28 mouse cellular contexts compared by ENCODE assay signal in genomic region chr5:75051109-75051508, GRCm38 (mm10). TPM values are rescaled to one million over a fixed set of nuclear protein-coding genes. Genes with fewer than 3 reads are reported as not detected.
DNase-seq lines count a peak whose midpoint lies in the region; ATAC-seq lines count a peak whose summit lies in the region.
"Had no signal": no experiment of that assay in that cellular context is flagged by ENCODE, and none has a peak within 500 bp of the region (broad histone marks: within the 10 kb centered on the region; RNA-seq: fewer than 3 reads in every experiment).

No protein-coding gene starts in this region.

- no peaks in the 10 kb centered on the region for H3K4me1 ChIP-seq in heart, embryonic 10.5 days
- H3K4me1 ChIP-seq in midbrain, embryonic 13.5 days (replicated peaks), result no peaks in the 10 kb centered on the region
- H3K4me1 ChIP-seq: embryonic facial prominence, embryonic 12.5 days; embryonic facial prominence, embryonic 15.5 days; heart, embryonic 13.5 days had no signal

- H3K4me3 ChIP-seq in heart, embryonic 10.5 days, result no peak overlapping the region
- no peak overlapping the region for H3K4me3 ChIP-seq in midbrain, embryonic 13.5 days (replicated peaks)
- H3K4me3 ChIP-seq: embryonic facial prominence, embryonic 12.5 days; embryonic facial prominence, embryonic 15.5 days; heart, embryonic 13.5 days had no signal

- DNase-seq in heart, adult 11 months, result peak; percentile 31
- DNase-seq in heart, embryonic 10.5 days (ENCODE audit: low spot score), result no peak
- no peak for DNase-seq in embryo, embryonic 10.5 days (ENCODE audit: low spot score)
- DNase-seq: adrenal gland, adult 2 months; adrenal gland, postnatal 25 days; cerebellum, adult 11-12 months; cerebellum, adult 8-10 months; cerebellum, postnatal 10 days; cerebellum, postnatal 36 days; gastrocnemius, postnatal 10 days; gastrocnemius, postnatal 36 days; heart, adult 18-20 months; heart, postnatal 14 days; heart, postnatal 4 days; kidney, adult 11 months had no signal

- H3K27me3 ChIP-seq in heart, embryonic 10.5 days (ENCODE audit: insufficient read depth, poor library complexity, severe bottlenecking), result peaks cover 6% of the 10 kb centered on the region; the same call in 1 of the 2 replicates
- H3K27me3 ChIP-seq in midbrain, embryonic 13.5 days, result peaks cover 72% of the 10 kb centered on the region
- H3K27me3 ChIP-seq: embryonic facial prominence, embryonic 12.5 days; embryonic facial prominence, embryonic 15.5 days had no signal

- no peak overlapping the region for H3K4me2 ChIP-seq in midbrain, embryonic 13.5 days (replicated peaks)
- H3K4me2 ChIP-seq: embryonic facial prominence, embryonic 12.5 days; embryonic facial prominence, embryonic 15.5 days; heart, embryonic 13.5 days; hindbrain, embryonic 14.5 days had no signal

- no peak overlapping the region for H3K9ac ChIP-seq in midbrain, embryonic 13.5 days (replicated peaks)
- H3K9ac ChIP-seq: embryonic facial prominence, embryonic 12.5 days; embryonic facial prominence, embryonic 15.5 days; heart, embryonic 13.5 days; hindbrain, embryonic 14.5 days had no signal

- no peak overlapping the region for H3K27ac ChIP-seq in heart, embryonic 10.5 days
- H3K27ac ChIP-seq in midbrain, embryonic 13.5 days, result no peak overlapping the region
- H3K27ac ChIP-seq: embryonic facial prominence, embryonic 12.5 days; embryonic facial prominence, embryonic 15.5 days; heart, embryonic 13.5 days; hindbrain, embryonic 14.5 days; hindbrain, postnatal 0 days had no signal

- no peaks in the 10 kb centered on the region for H3K9me3 ChIP-seq in heart, embryonic 10.5 days
- no peaks in the 10 kb centered on the region for H3K9me3 ChIP-seq in midbrain, embryonic 13.5 days
- H3K9me3 ChIP-seq: embryonic facial prominence, embryonic 12.5 days; embryonic facial prominence, embryonic 15.5 days; G1E; heart, embryonic 13.5 days had no signal

- peak; percentile 58; the same call in 1 of the 2 replicates for ATAC-seq in common myeloid progenitor, adult 5-6 weeks (replicated peaks; ENCODE audit: low read depth, poor library complexity, severe bottlenecking)
- 0 out of 2 replicates have a peak, but pooled peaks have one; percentile 31 for ATAC-seq in megakaryocyte progenitor cell, adult 5-6 weeks (replicated peaks; ENCODE audit: poor library complexity)
- no peak for ATAC-seq in midbrain, embryonic 13.5 days
- ATAC-seq: forebrain, embryonic 14.5 days; hindbrain, postnatal 0 days; inflammation-experienced regulatory T-cells, adult 6 months had no signal

- H3K36me3 ChIP-seq in heart, embryonic 10.5 days, result no peaks in the 10 kb centered on the region
- no peaks in the 10 kb centered on the region for H3K36me3 ChIP-seq in midbrain, embryonic 13.5 days
- H3K36me3 ChIP-seq: embryonic facial prominence, embryonic 12.5 days; embryonic facial prominence, embryonic 15.5 days; G1E; heart, embryonic 13.5 days had no signal

- 69% methylated on average over 4 of the region's 4 CpGs for WGBS in heart, embryonic 10.5 days
- WGBS in midbrain, embryonic 13.5 days, result 78% methylated on average over 4 of the region's 4 CpGs

RNA-seq across cellular contexts. Expression of gene Chic2, which starts 6.5 kb away (rescaled TPM):
- 24.5 and 37.8 TPM in 2 replicates for polyA plus RNA-seq in heart, embryonic 10.5 days (2016; fragmentation: Nextera tagmentation; extraction: Ambion mirVana)
- total RNA-seq in common myeloid progenitor, adult 5-6 weeks (2017), result 28.8 and 31.4 TPM in 2 replicates
- total RNA-seq in megakaryocyte progenitor cell, adult 5-6 weeks (2015), result 49.1 and 57.3 TPM in 2 replicates
- total RNA-seq in megakaryocyte progenitor cell, adult 5-6 weeks (2017), result 33.8 and 34.5 TPM in 2 replicates
- 28.7 and 29.1 TPM in 2 replicates for polyA plus RNA-seq in midbrain, embryonic 13.5 days (2015; fragmentation: Nextera tagmentation; extraction: Ambion mirVana)

RNA-seq across cellular contexts. Expression of gene Gsx2, which starts 24.3 kb away (rescaled TPM):
- not detected in 2 replicates for polyA plus RNA-seq in heart, embryonic 10.5 days (2016; fragmentation: Nextera tagmentation; extraction: Ambion mirVana)
- not detected in 2 replicates for total RNA-seq in common myeloid progenitor, adult 5-6 weeks (2017)
- total RNA-seq in megakaryocyte progenitor cell, adult 5-6 weeks (2015), result not detected in 2 replicates
- total RNA-seq in megakaryocyte progenitor cell, adult 5-6 weeks (2017), result not detected in 2 replicates
- polyA plus RNA-seq in midbrain, embryonic 13.5 days (2015; fragmentation: Nextera tagmentation; extraction: Ambion mirVana), result 0.31 and 0.94 TPM in 2 replicates
- total RNA-seq: adrenal gland, adult 2 months; adrenal gland, postnatal 25 days; G1E; gastrocnemius, adult 18-20 months; gastrocnemius, postnatal 10 days; gastrocnemius, postnatal 36 days; heart, adult 18-20 months; heart, postnatal 14 days; heart, postnatal 4 days; hindbrain, postnatal 0 days had no signal
- polyA plus RNA-seq: adrenal gland, adult 2 months; embryonic facial prominence, embryonic 15.5 days; G1E; heart, embryonic 13.5 days; heart, embryonic 16.5 days; inflammation-experienced regulatory T-cells, adult 6 months had no signal
